Mouse (Mus musculus) stomach, postnatal 0 days (tissue): ENCODE measurements around the gene Chchd3. TPM values are rescaled to one million over a fixed set of nuclear protein-coding genes. Genes with fewer than 3 reads are reported as not detected.

Source experiments
- ATAC-seq: fragments of 200-750 bp; cut with Nextera tagmentation; 2 replicates; pipeline ENCODE4 v1.8.0; 2017; ENCODE audit not compliant: low FRiP score, low TSS enrichment
- DNase-seq: peaks from one replicate; pipeline ENCODE4 v3.0.0-alpha.2; 2016; ENCODE audit warnings: low spot score
- H3K27ac ChIP-seq: fragments of 300-500 bp; sonication (generic); replicated peaks from 2 replicates; pipeline ENCODE4 v1.5.1; 2014; ENCODE audit warnings: mild to moderate bottlenecking, control low read depth
- H3K27me3 ChIP-seq: fragments of 300-500 bp; sonication (generic); 2 replicates; pipeline ENCODE4 v1.6.1; 2014; ENCODE audit warnings: low read length; ENCODE audit not compliant: control insufficient read depth, insufficient read depth
- H3K36me3 ChIP-seq: fragments of 300-500 bp; sonication (generic); 2 replicates; pipeline ENCODE4 v1.6.1; 2014; ENCODE audit warnings: low read length, mixed read lengths; ENCODE audit not compliant: control insufficient read depth, insufficient read depth
- H3K4me1 ChIP-seq: fragments of 300-500 bp; sonication (generic); replicated peaks from 2 replicates; pipeline ENCODE4 v1.6.1; 2014; ENCODE audit warnings: antibody characterized with exemption; ENCODE audit not compliant: control insufficient read depth, insufficient read depth
- H3K4me2 ChIP-seq: fragments of 300-500 bp; sonication (generic); replicated peaks from 2 replicates; pipeline ENCODE4 v1.6.1; 2014; ENCODE audit warnings: low read depth, mild to moderate bottlenecking, control low read depth, moderate library complexity
- H3K4me3 ChIP-seq: fragments of 300-500 bp; sonication (generic); 2 replicates; pipeline ENCODE4 v1.5.1; 2014; ENCODE audit warnings: low read depth, low read length, control low read depth
- H3K9ac ChIP-seq: fragments of 300-500 bp; sonication (generic); 2 replicates; pipeline ENCODE4 v1.6.1; 2014; ENCODE audit warnings: mild to moderate bottlenecking, low read length, control low read depth, mixed read lengths
- H3K9me3 ChIP-seq: fragments of 300-500 bp; sonication (generic); 2 replicates; pipeline ENCODE4 v1.6.1; 2016; ENCODE audit warnings: low read length; ENCODE audit not compliant: control insufficient read depth
- CTCF ChIP-seq: IDR thresholded peaks from 2 replicates; pipeline ENCODE4 v1.5.1; 2016; ENCODE audit warnings: antibody characterized with exemption, low read depth, mild to moderate bottlenecking, moderate library complexity
- EP300 ChIP-seq: optimal IDR thresholded peaks from 2 replicates; pipeline ENCODE3; 2016; ENCODE audit warnings: antibody characterized with exemption
- WGBS: fragments of 180-500 bp; shearing (Covaris S2); extraction: QIAGEN DNeasy Blood & Tissue Kit; methylation state at CpG from one replicate; pipeline ENCODE4 v1.1.7; 2014; 5-methylcytosine and 5-hydroxymethylcytosine counted together
- polyA plus RNA-seq: library from polyadenylated mRNA; unstranded; fragments of >200 nt; fragmentation: Nextera tagmentation; extraction: Ambion mirVana; gene quantifications from 2 replicates; pipeline ENCODE4 v1.2.1, GENCODE M21; 2015

Gene Chchd3
- polyA plus RNA-seq, 1 experiment from 2014 or later: 91.0 TPM

DNA sequence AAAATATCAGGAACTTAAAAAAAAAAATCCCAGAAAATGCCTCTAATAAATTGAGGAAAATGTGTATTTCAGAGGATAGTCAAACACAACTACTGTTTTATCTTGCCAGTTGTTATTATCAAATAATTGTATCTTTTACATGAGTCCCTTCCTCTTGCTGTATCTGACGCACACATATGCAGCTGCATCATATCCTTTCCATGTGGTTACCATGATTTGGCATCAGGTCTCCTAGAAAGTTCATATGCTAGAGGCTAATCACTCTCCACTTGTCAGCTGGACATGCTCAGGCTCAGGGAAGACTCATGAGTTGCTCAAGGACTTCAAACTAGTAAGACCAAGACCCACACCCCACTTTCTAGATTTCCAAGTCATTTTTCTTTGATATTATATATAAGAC, 122.4 kb downstream of the Chchd3 start:
- TF ChIP-seq CTCF: no peak
- no peak for TF ChIP-seq EP300
- Histone ChIP-seq H3K9me3 (no peaks in the 10 kb centered on the region), H3K4me3 (no peak overlapping the region), H3K4me2 (no peak overlapping the region), H3K4me1 (no peaks in the 10 kb centered on the region), H3K27ac (no peak overlapping the region), H3K36me3 (no peaks in the 10 kb centered on the region), H3K9ac (no peak overlapping the region), H3K27me3 (no peaks in the 10 kb centered on the region)
- no peak for DNase-seq
- ATAC-seq: no peak
- 83% methylated on average over 1 of the region's 1 CpGs for WGBS

- DNase-seq (no peak), ATAC-seq (no peak)
- Histone ChIP-seq H3K27me3 (no peaks in the 10 kb centered on the region), H3K36me3 (no peaks in the 10 kb centered on the region), H3K4me3 (no peak overlapping the region), H3K4me1 (no peaks in the 10 kb centered on the region), H3K4me2 (no peak overlapping the region), H3K9ac (no peak overlapping the region), H3K27ac (no peak overlapping the region), H3K9me3 (no peaks in the 10 kb centered on the region)
- WGBS: 44% methylated on average over 3 of the region's 3 CpGs
- TF ChIP-seq EP300 (no peak), CTCF (no peak)
Observed at GRCm38 (mm10) chr6:32936794-32937193, 123.3 kb downstream of the Chchd3 start.

DNA sequence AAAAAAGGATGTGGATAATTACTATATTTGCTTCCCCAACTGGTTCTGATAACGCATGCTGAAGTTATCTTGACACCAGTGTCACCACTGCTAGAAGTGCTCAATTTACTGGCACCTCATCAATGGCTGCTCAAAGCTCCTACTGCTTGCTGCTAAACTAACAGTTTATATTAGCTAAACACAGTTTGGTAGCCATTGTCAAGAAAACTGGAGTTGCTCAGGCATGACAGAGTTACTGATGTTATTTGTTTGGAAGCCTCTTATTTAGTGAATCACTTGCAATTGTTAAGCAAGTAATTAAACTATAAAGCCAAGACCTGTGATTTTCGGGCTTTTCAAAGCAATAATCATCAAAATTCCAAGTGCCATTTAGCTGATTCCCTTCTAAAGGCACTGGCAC, 123.7 kb downstream of the Chchd3 start:
- 51% methylated on average over 2 of the region's 2 CpGs for WGBS
- Histone ChIP-seq H3K27me3 (no peaks in the 10 kb centered on the region), H3K36me3 (no peaks in the 10 kb centered on the region), H3K9me3 (no peaks in the 10 kb centered on the region), H3K4me3 (no peak overlapping the region), H3K4me2 (no peak overlapping the region), H3K4me1 (no peaks in the 10 kb centered on the region), H3K27ac (no peak overlapping the region), H3K9ac (no peak overlapping the region)
- ATAC-seq (no peak), DNase-seq (no peak)
- TF ChIP-seq CTCF (no peak), EP300 (no peak)

DNA sequence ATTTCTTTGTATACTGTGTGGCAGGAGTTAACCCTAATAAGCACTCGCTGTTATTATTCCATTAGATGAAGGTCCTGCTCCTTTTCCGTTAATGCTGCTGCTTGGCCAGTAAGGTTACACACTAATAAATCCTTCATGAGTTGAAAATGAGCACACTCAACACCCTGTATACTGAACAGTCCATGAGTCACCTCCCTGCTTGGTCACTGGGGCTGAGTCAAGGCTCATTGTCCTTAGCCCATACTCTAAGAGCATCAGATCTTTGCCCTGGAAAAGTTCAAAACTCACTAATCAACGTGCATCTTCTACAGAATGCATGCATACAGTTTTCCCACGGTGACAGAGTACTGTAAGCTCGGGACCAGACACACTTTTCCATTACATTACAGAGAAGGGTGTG, 124.5 kb downstream of the Chchd3 start:
- no peaks in the 10 kb centered on the region for H3K27me3 ChIP-seq
- no peak overlapping the region for H3K27ac ChIP-seq
- no peaks in the 10 kb centered on the region for H3K4me1 ChIP-seq
- H3K4me2 ChIP-seq: no peak overlapping the region
- TF ChIP-seq CTCF (no peak), EP300 (no peak)
- no peak overlapping the region for H3K9ac ChIP-seq
- WGBS: 68% methylated on average over 5 of the region's 5 CpGs
- DNase-seq: no peak
- no peak for ATAC-seq
- no peaks in the 10 kb centered on the region for H3K36me3 ChIP-seq
- H3K4me3 ChIP-seq: no peak overlapping the region
- H3K9me3 ChIP-seq: no peaks in the 10 kb centered on the region

DNA sequence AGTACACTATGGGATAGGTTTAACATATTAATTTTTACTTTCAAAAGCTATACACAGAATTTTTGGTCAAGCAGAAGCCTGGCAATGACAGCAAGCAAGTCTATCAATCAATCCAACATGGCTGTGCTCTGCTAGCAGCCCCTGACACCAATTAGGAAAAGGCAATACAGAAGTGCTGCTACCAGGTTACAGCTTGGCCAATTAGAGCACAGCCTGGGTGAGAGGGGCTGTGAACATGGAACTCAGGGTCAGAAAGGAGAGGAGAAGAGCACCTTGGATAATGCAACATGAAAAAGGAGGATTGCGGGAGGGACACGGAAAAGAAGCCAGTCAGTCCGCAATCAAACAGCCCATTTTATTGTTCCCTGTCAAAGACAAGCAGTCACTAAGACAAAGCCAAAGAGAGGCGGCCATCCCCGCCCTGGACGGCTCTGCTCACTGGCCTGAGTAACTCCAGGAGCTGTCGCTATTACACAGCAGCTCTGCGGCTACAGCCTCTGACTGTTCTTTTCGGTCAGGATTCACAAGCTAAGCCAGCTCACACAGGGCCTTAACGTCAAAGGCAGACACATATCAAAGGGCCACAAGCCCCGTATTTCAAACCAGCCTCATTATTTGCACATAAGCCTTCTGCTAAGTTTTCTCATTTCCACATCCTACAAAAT, 128.8 kb downstream of the Chchd3 start:
- TF ChIP-seq CTCF (no peak), EP300 (no peak)
- Histone ChIP-seq H3K9ac (no peak overlapping the region), H3K9me3 (no peaks in the 10 kb centered on the region), H3K4me2 (no peak overlapping the region), H3K36me3 (no peaks in the 10 kb centered on the region), H3K4me1 (no peaks in the 10 kb centered on the region), H3K27me3 (no peaks in the 10 kb centered on the region), H3K4me3 (no peak overlapping the region), H3K27ac (no peak overlapping the region)
- ATAC-seq: no peak
- DNase-seq: no peak
- WGBS: 67% methylated on average over 11 of the region's 11 CpGs

DNA sequence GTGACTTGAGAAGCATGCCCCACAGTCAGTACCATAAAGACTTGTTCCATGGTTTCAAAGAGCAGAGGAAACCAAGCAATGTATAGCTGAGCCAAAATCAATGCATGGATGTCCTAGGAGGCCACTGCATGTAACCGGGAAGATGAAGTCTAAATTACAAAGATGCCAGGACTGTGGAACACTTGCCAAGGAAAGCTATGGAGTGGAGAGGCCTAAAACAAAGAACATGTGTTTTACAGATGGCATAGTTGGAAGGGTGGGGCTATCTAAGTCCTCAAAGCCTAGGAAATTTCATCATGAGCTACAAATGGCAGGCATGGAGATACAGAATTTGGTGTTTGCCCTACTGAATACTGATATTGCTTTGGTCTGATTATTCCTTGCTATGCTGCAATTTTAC, 137.7 kb downstream of the Chchd3 start:
- Histone ChIP-seq H3K27ac (no peak overlapping the region), H3K4me2 (no peak overlapping the region), H3K27me3 (no peaks in the 10 kb centered on the region), H3K9me3 (no peaks in the 10 kb centered on the region), H3K9ac (no peak overlapping the region), H3K36me3 (no peaks in the 10 kb centered on the region), H3K4me3 (no peak overlapping the region), H3K4me1 (no peaks in the 10 kb centered on the region)
- TF ChIP-seq EP300: no peak
- TF ChIP-seq CTCF: no peak
- ATAC-seq (no peak), DNase-seq (no peak)
- 75% methylated on average over 1 of the region's 1 CpGs for WGBS
